Mouse (Mus musculus): ENCODE measurements around the gene Slc28a2.
"Not testable (repeated sequence)": the region's sequence is repeated elsewhere in the genome, so short reads cannot be mapped to it uniquely, and the experiment has no call there.

- TF ChIP-seq POLR2A (IDR thresholded peaks at IDR 0.05; ENCODE audit: low read depth, low read length); CTCF (IDR thresholded peaks at IDR 0.05; ENCODE audit: borderline replicate concordance, insufficient read depth, low read length): not testable (repeated sequence)
These were observed 57.5 kb downstream of the Slc28a2 start for GRCm38 (mm10) chr2:122483787-122484186.
